Mouse (Mus musculus): ENCODE data around the gene Osbpl3.

The Osbpl3 gene

GRCm38 (mm10) chr6:50399427-50400195 lies 56.4 kb downstream of the Osbpl3 start:
- DNase-seq = no peak

GRCm38 (mm10) chr6:50398324-50398723 lies 57.7 kb downstream of the Osbpl3 start:
- DNase-seq = peak; percentile 72 to 76

- DNase-seq = peak; percentile 73 to 79
Observed at GRCm38 (mm10) chr6:50397116-50397515, 58.9 kb downstream of the Osbpl3 start.

GRCm38 (mm10) chr6:50395641-50396312 lies 60.2 kb downstream of the Osbpl3 start:
- DNase-seq = peak in 1 of 2 experiments; percentile 27

GRCm38 (mm10) chr6:50394432-50394831 lies 61.6 kb downstream of the Osbpl3 start:
- DNase-seq = no peak

- DNase-seq = no peak
Observed at GRCm38 (mm10) chr6:50393960-50394359, 62.0 kb downstream of the Osbpl3 start.

- DNase-seq = no peak
Observed at GRCm38 (mm10) chr6:50391951-50392350, 64.0 kb downstream of the Osbpl3 start.

- DNase-seq = peak; percentile 26 to 46
Observed at GRCm38 (mm10) chr6:50390313-50390712, 65.7 kb downstream of the Osbpl3 start.

GRCm38 (mm10) chr6:50387629-50388028 lies 68.4 kb downstream of the Osbpl3 start:
- DNase-seq = no peak

- DNase-seq = no peak
Observed at GRCm38 (mm10) chr6:50386497-50386896, 69.5 kb downstream of the Osbpl3 start.

- no peak for DNase-seq
Observed at GRCm38 (mm10) chr6:50385451-50386013, 70.5 kb downstream of the Osbpl3 start.

GRCm38 (mm10) chr6:50382711-50383110 lies 73.3 kb downstream of the Osbpl3 start:
- no peak for DNase-seq

- DNase-seq = no peak
Observed at GRCm38 (mm10) chr6:50382196-50382595, 73.8 kb downstream of the Osbpl3 start.

GRCm38 (mm10) chr6:50381504-50382091 lies 74.4 kb downstream of the Osbpl3 start:
- DNase-seq = peak; percentile 25 to 35

GRCm38 (mm10) chr6:50379740-50380139 lies 76.3 kb downstream of the Osbpl3 start:
- DNase-seq = no peak

GRCm38 (mm10) chr6:50379136-50379535 lies 76.9 kb downstream of the Osbpl3 start:
- no peak for DNase-seq

GRCm38 (mm10) chr6:50377742-50378720 lies 78.0 kb downstream of the Osbpl3 start:
- peak in 1 of 2 experiments; percentile 31 for DNase-seq

GRCm38 (mm10) chr6:50376684-50377083 lies 79.3 kb downstream of the Osbpl3 start:
- no peak for DNase-seq

GRCm38 (mm10) chr6:50372516-50373424 lies 83.2 kb downstream of the Osbpl3 start:
- no peak for DNase-seq

GRCm38 (mm10) chr6:50371501-50372086 lies 84.4 kb downstream of the Osbpl3 start:
- no peak for DNase-seq
